ENCODE assay signal across 25 mouse cellular contexts in genomic region chr5:135256166-135256565, GRCm38 (mm10). TPM values are rescaled to one million over a fixed set of nuclear protein-coding genes. Genes with fewer than 3 reads are reported as not detected.
DNase-seq lines count a peak whose midpoint lies in the region; ATAC-seq lines count a peak whose summit lies in the region.
"Had no signal": no experiment of that assay in that cellular context is flagged by ENCODE, and none has a peak within 500 bp of the region (broad histone marks: within the 10 kb centered on the region; RNA-seq: fewer than 3 reads in every experiment).

No protein-coding gene starts in this region.

- H3K36me3 ChIP-seq in hindbrain, embryonic 10.5 days = peaks cover 7% of the 10 kb centered on the region; the same call in 1 of the 2 replicates
- H3K36me3 ChIP-seq in hindbrain, embryonic 11.5 days (ENCODE audit: control insufficient read depth, insufficient read depth, low read length) = no peaks in the 10 kb centered on the region
- H3K36me3 ChIP-seq: G1E had no signal

- H3K9me3 ChIP-seq in hindbrain, embryonic 10.5 days = peaks cover 12% of the 10 kb centered on the region
- 0 out of 2 replicates have a peak, but pooled peaks cover 2% of the 10 kb centered on the region for H3K9me3 ChIP-seq in hindbrain, embryonic 11.5 days (ENCODE audit: control insufficient read depth, low read length)

- 86% methylated on average over 3 of the region's 3 CpGs for WGBS in hindbrain, embryonic 10.5 days
- 90% methylated on average over 3 of the region's 3 CpGs for WGBS in hindbrain, embryonic 11.5 days

- H3K4me3 ChIP-seq in hindbrain, embryonic 10.5 days = no peak overlapping the region
- H3K4me3 ChIP-seq in hindbrain, embryonic 11.5 days (ENCODE audit: low read depth, low read length) = no peak overlapping the region

- H3K27me3 ChIP-seq in hindbrain, embryonic 10.5 days (ENCODE audit: insufficient read depth, poor library complexity, severe bottlenecking) = no peaks in the 10 kb centered on the region
- no peaks in the 10 kb centered on the region for H3K27me3 ChIP-seq in hindbrain, embryonic 11.5 days (ENCODE audit: control insufficient read depth, insufficient read depth, low read length)
- H3K27me3 ChIP-seq: Patski had no signal

- H3K4me1 ChIP-seq in hindbrain, embryonic 10.5 days (replicated peaks) = peaks cover 67% of the 10 kb centered on the region
- peaks cover 13% of the 10 kb centered on the region for H3K4me1 ChIP-seq in hindbrain, embryonic 11.5 days (replicated peaks; ENCODE audit: control insufficient read depth, insufficient read depth, low read length)

- intact Hi-C loops in gastrocnemius, postnatal 36 days (cut with DNase I) = no loop called here

- no peak overlapping the region for H3K4me2 ChIP-seq in hindbrain, embryonic 11.5 days (replicated peaks; ENCODE audit: low read depth, low read length)

- 0 out of 2 replicates have a peak overlapping the region, but pooled peaks have one; percentile 94 for H3K27ac ChIP-seq in hindbrain, embryonic 10.5 days
- no peak overlapping the region for H3K27ac ChIP-seq in hindbrain, embryonic 11.5 days (ENCODE audit: low read depth, low read length)

- H3K9ac ChIP-seq in hindbrain, embryonic 11.5 days (ENCODE audit: low read depth, low read length) = no peak overlapping the region

- DNase-seq in hindbrain, embryonic 10.5 days (ENCODE audit: low spot score) = no peak
- DNase-seq in hindbrain, embryonic 11.5 days (ENCODE audit: low spot score) = no peak
- peak; percentile 59 for DNase-seq in ES-CJ7 (ENCODE audit: low read depth, low spot score)
- DNase-seq in R1 (ENCODE audit: low read depth, low spot score) = peak; percentile 83
- peak; percentile 64 for DNase-seq in ZHBTc4 (ENCODE audit: low read depth, low spot score)
- no peak for DNase-seq in spleen, adult 18-20 months
- no peak for DNase-seq in gastrocnemius, postnatal 36 days
- DNase-seq: adrenal gland, adult 2 months; adrenal gland, adult 8-10 months; adrenal gland, postnatal 10 days; adrenal gland, postnatal 14 days; adrenal gland, postnatal 25 days; adrenal gland, postnatal 36 days; B cell, adult 2 months; cerebellum, adult 11 months; cerebellum, adult 11-12 months; cerebellum, adult 18-20 months; cerebellum, adult 2 months; cerebellum, adult 8-10 months had no signal

- no peak for ATAC-seq in hindbrain, embryonic 11.5 days (ENCODE audit: low FRiP score)
- ATAC-seq in erythroblast, adult 5-6 weeks (replicated peaks; ENCODE audit: low FRiP score, poor library complexity, severe bottlenecking) = no peak
- ATAC-seq: activated CD4-positive, CD25-positive, alpha-beta regulatory T cell, adult 4 months; CD4-positive, CD25-positive, alpha-beta regulatory T cell, adult 4 months; Patski had no signal

RNA-seq across cellular contexts. Expression of gene Fzd9, which starts 5.1 kb away (rescaled TPM):
- 9.8 and 12.1 TPM in 2 replicates for polyA plus RNA-seq in hindbrain, embryonic 10.5 days (2016; fragmentation: Nextera tagmentation; extraction: Ambion mirVana)
- 6.6 and 7.2 TPM in 2 replicates for polyA plus RNA-seq in hindbrain, embryonic 11.5 days (2014; fragmentation: Nextera tagmentation; extraction: Ambion mirVana)
- total RNA-seq in erythroblast, adult 5-6 weeks (2015; ENCODE audit: low replicate concordance) = not detected in 2 replicates
- not detected in 2 replicates for total RNA-seq in erythroblast, adult 5-6 weeks (2017; ENCODE audit: low replicate concordance)
- 10 to 100 TPM; 19.1 to 27.1 TPM for total RNA-seq in gastrocnemius, postnatal 36 days (2021)
- total RNA-seq: CH12.LX, G1E had no signal
- polyA plus RNA-seq: activated CD4-positive, CD25-positive, alpha-beta regulatory T cell, adult 4 months; CD4-positive, CD25-positive, alpha-beta regulatory T cell, adult 4 months had no signal

Comparison
In these comparisons a context has a peak if more than half of its experiments do, and no peak if none do; other contexts are left out.
1. DNase-seq: peak in ES-CJ7 (single experiment), R1 (single experiment) and ZHBTc4 (single experiment); none in hindbrain, embryonic 10.5 days (single experiment), hindbrain, embryonic 11.5 days (single experiment), spleen, adult 18-20 months (0 of 2) and gastrocnemius, postnatal 36 days (0 of 2).
2. RNA of gene Fzd9, which starts 5.1 kb away (total RNA-seq): 19.1 to 27.1 TPM in gastrocnemius, postnatal 36 days; not detected in erythroblast, adult 5-6 weeks; every median in the first group is over 10 times any median in the second.